Mouse (Mus musculus): Measurements from ENCODE around the gene Stac. TPM values are rescaled to one million over a fixed set of nuclear protein-coding genes. Genes with fewer than 3 reads are reported as not detected.

The Stac gene
- polyA plus RNA-seq, 1 experiment, result 1.4 TPM

DNA sequence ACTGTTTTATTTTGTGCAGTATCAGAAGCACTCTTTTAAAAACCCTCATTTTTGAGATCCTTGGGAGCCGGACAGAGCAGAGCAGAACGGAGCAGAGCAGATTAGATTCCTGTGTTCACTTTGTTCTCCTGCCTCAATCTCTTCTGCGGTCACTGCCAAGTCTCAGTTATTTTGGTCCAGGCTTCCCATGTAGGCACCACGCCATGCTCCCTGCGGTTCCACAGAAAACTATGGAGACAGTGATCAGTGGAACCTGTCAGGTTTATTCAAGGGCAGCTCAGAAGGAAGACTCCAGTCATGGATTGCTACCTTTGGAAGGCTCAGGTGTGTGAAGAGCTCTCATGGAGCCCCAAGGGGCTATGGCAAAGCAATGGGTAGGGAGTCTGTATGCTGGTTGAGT is 116.3 kb downstream of the Stac start:
- WGBS, result 97% methylated on average over 5 of the region's 5 CpGs
- Histone ChIP-seq H3K4me1 (replicated peaks; ENCODE audit: control insufficient read depth, insufficient read depth, low read length) (no peaks in the 10 kb centered on the region), H3K36me3 (ENCODE audit: control insufficient read depth, insufficient read depth, low read length) (no peaks in the 10 kb centered on the region), H3K4me3 (ENCODE audit: control insufficient read depth, insufficient read depth, low read length) (no peak overlapping the region), H3K27ac (ENCODE audit: control insufficient read depth, insufficient read depth, low read length) (no peak overlapping the region), H3K27me3 (ENCODE audit: control insufficient read depth, insufficient read depth, low read length) (no peaks in the 10 kb centered on the region)
- DNase-seq, result no peak
- TF ChIP-seq CTCF (IDR thresholded peaks at IDR 0.05; ENCODE audit: borderline replicate concordance, control insufficient read depth, extremely low read depth, insufficient read depth, low read length, poor library complexity) (no peak), POLR2A (IDR thresholded peaks at IDR 0.05; ENCODE audit: control insufficient read depth, extremely low read depth, insufficient read depth, low read length, poor library complexity) (no peak)

GRCm38 (mm10) chr9:111571619-111572018 is 118.5 kb downstream of the Stac start:
- H3K4me3 ChIP-seq (ENCODE audit: control insufficient read depth, insufficient read depth, low read length), result no peak overlapping the region
- no peaks in the 10 kb centered on the region for H3K4me1 ChIP-seq (replicated peaks; ENCODE audit: control insufficient read depth, insufficient read depth, low read length)
- WGBS, result 59% methylated on average over 5 of the region's 5 CpGs
- DNase-seq, result no peak
- TF ChIP-seq CTCF (IDR thresholded peaks at IDR 0.05; ENCODE audit: borderline replicate concordance, control insufficient read depth, extremely low read depth, insufficient read depth, low read length, poor library complexity), result no peak
- no peak for TF ChIP-seq POLR2A (IDR thresholded peaks at IDR 0.05; ENCODE audit: control insufficient read depth, extremely low read depth, insufficient read depth, low read length, poor library complexity)
- H3K27me3 ChIP-seq (ENCODE audit: control insufficient read depth, insufficient read depth, low read length), result no peaks in the 10 kb centered on the region
- no peaks in the 10 kb centered on the region for H3K36me3 ChIP-seq (ENCODE audit: control insufficient read depth, insufficient read depth, low read length)
- H3K27ac ChIP-seq (ENCODE audit: control insufficient read depth, insufficient read depth, low read length), result no peak overlapping the region

- Histone ChIP-seq H3K4me1 (replicated peaks; ENCODE audit: control insufficient read depth, insufficient read depth, low read length) (no peaks in the 10 kb centered on the region), H3K27me3 (ENCODE audit: control insufficient read depth, insufficient read depth, low read length) (no peaks in the 10 kb centered on the region), H3K27ac (ENCODE audit: control insufficient read depth, insufficient read depth, low read length) (no peak overlapping the region), H3K4me3 (ENCODE audit: control insufficient read depth, insufficient read depth, low read length) (no peak overlapping the region), H3K36me3 (ENCODE audit: control insufficient read depth, insufficient read depth, low read length) (no peaks in the 10 kb centered on the region)
- TF ChIP-seq POLR2A (IDR thresholded peaks at IDR 0.05; ENCODE audit: control insufficient read depth, extremely low read depth, insufficient read depth, low read length, poor library complexity), result no peak
- no peak for TF ChIP-seq CTCF (IDR thresholded peaks at IDR 0.05; ENCODE audit: borderline replicate concordance, control insufficient read depth, extremely low read depth, insufficient read depth, low read length, poor library complexity)
- no peak for DNase-seq
- WGBS, result 98% methylated on average over 6 of the region's 6 CpGs
Observed at GRCm38 (mm10) chr9:111564176-111564575, 126.0 kb downstream of the Stac start.

DNA sequence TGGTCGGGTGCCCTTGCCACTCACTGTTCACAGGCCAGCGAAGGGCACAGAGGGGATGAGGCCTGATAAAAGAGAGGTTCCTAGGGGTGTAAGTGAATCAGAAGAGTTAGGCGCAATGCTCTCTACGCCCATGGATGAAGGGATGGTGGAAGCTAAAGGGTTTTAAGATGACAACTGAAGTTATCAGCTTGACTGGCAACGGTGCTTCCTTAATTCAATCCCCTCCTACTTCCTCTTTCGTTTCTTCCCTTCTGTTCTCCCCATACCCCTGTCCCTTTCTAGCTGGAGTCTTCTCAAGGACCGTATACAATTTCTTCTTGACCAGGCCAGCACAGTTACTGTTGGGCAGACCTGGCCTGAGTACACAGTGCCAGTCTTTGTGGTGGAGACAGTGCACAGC is 126.9 kb downstream of the Stac start:
- Histone ChIP-seq H3K36me3 (ENCODE audit: control insufficient read depth, insufficient read depth, low read length) (no peaks in the 10 kb centered on the region), H3K4me3 (ENCODE audit: control insufficient read depth, insufficient read depth, low read length) (no peak overlapping the region), H3K27ac (ENCODE audit: control insufficient read depth, insufficient read depth, low read length) (no peak overlapping the region), H3K27me3 (ENCODE audit: control insufficient read depth, insufficient read depth, low read length) (no peaks in the 10 kb centered on the region), H3K4me1 (replicated peaks; ENCODE audit: control insufficient read depth, insufficient read depth, low read length) (no peaks in the 10 kb centered on the region)
- 29% methylated on average over 7 of the region's 7 CpGs for WGBS
- no peak for TF ChIP-seq CTCF (IDR thresholded peaks at IDR 0.05; ENCODE audit: borderline replicate concordance, control insufficient read depth, extremely low read depth, insufficient read depth, low read length, poor library complexity)
- no peak for TF ChIP-seq POLR2A (IDR thresholded peaks at IDR 0.05; ENCODE audit: control insufficient read depth, extremely low read depth, insufficient read depth, low read length, poor library complexity)
- no peak for DNase-seq

DNA sequence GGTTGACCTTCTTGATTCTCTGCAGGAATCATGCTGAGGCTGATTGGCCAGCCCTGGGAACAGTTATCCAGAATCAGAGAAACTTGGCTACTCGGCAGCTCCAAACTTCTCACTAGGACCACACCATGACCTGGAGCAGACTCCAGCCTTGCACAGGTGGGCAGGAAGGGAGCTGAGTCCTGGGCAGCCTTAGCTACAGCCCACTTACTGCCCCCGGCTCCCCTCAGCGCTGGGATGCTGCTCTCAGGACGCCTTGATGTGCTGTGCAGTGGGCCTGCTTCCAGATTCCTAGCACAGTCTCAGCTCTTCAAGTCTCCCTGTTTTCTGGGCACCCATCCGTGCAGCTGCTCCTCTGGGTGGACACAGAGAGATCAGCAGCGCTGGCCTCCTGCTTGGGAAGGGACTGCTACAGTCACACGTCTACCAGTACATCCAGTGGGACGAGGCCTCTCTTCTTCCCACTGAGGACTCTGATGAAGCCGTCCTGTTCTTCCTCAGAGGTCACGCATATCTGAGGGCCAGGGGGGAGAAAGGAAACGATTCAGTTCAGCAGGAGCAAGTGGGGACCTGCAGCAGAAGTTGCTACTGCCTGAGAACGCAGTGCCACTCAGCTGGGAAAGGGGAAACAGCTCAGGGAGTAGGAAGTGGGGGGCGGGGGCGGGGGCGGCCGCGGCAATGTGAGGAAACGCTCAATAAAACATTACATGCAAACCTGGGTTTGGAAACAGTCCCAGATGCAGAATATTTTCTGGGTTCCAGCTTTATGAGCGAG is 127.7 kb downstream of the Stac start:
- Histone ChIP-seq H3K4me3 (ENCODE audit: control insufficient read depth, insufficient read depth, low read length) (no peak overlapping the region), H3K27ac (ENCODE audit: control insufficient read depth, insufficient read depth, low read length) (no peak overlapping the region), H3K4me1 (replicated peaks; ENCODE audit: control insufficient read depth, insufficient read depth, low read length) (no peaks in the 10 kb centered on the region), H3K36me3 (ENCODE audit: control insufficient read depth, insufficient read depth, low read length) (no peaks in the 10 kb centered on the region), H3K27me3 (ENCODE audit: control insufficient read depth, insufficient read depth, low read length) (no peaks in the 10 kb centered on the region)
- TF ChIP-seq POLR2A (IDR thresholded peaks at IDR 0.05; ENCODE audit: control insufficient read depth, extremely low read depth, insufficient read depth, low read length, poor library complexity), result no peak
- TF ChIP-seq CTCF (IDR thresholded peaks at IDR 0.05; ENCODE audit: borderline replicate concordance, control insufficient read depth, extremely low read depth, insufficient read depth, low read length, poor library complexity), result no peak
- DNase-seq, result no peak
- WGBS, result 29% methylated on average over 19 of the region's 19 CpGs

- H3K27me3 ChIP-seq (ENCODE audit: control insufficient read depth, insufficient read depth, low read length), result no peaks in the 10 kb centered on the region
- no peaks in the 10 kb centered on the region for H3K4me1 ChIP-seq (replicated peaks; ENCODE audit: control insufficient read depth, insufficient read depth, low read length)
- TF ChIP-seq POLR2A (IDR thresholded peaks at IDR 0.05; ENCODE audit: control insufficient read depth, extremely low read depth, insufficient read depth, low read length, poor library complexity) (no peak), CTCF (IDR thresholded peaks at IDR 0.05; ENCODE audit: borderline replicate concordance, control insufficient read depth, extremely low read depth, insufficient read depth, low read length, poor library complexity) (no peak)
- no peaks in the 10 kb centered on the region for H3K36me3 ChIP-seq (ENCODE audit: control insufficient read depth, insufficient read depth, low read length)
- WGBS, result 91% methylated on average over 3 of the region's 3 CpGs
- H3K27ac ChIP-seq (ENCODE audit: control insufficient read depth, insufficient read depth, low read length), result no peak overlapping the region
- H3K4me3 ChIP-seq (ENCODE audit: control insufficient read depth, insufficient read depth, low read length), result no peak overlapping the region
- no peak for DNase-seq
Observed at GRCm38 (mm10) chr9:111556699-111557098, 133.4 kb downstream of the Stac start.

All from thymus, adult 2 months (tissue).